Mouse (Mus musculus) monocyte, adult 2 months (primary cell): ENCODE measurements around the gene Cacna1c.

Experiments used
- DNase-seq, 2 experiments: peaks; one replicate each; pipeline ENCODE4 v3.0.0; 2022; ENCODE audit warnings: low spot score in 2 of 2, low read depth in 1 of 2

The Cacna1c gene

DNA sequence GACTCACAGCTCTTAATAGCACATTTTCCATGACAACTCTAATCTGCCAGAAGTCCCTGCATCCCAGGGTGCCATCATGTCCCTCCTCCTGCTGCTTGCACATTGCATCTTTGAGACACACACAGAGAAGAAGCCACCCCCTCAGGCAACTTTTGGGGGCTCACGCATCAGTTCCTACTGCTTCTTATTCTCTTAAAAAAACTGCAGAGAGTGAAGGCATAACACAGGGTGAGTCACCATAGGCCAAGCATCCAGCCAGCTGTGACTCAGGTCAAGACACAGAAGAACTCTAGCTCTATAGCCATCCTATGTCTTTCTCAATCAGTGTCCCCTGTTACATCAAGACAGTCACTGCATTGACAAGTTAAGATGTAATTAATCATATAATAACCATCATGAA, 431.0 kb downstream of the Cacna1c start:
- no peak for DNase-seq

DNA sequence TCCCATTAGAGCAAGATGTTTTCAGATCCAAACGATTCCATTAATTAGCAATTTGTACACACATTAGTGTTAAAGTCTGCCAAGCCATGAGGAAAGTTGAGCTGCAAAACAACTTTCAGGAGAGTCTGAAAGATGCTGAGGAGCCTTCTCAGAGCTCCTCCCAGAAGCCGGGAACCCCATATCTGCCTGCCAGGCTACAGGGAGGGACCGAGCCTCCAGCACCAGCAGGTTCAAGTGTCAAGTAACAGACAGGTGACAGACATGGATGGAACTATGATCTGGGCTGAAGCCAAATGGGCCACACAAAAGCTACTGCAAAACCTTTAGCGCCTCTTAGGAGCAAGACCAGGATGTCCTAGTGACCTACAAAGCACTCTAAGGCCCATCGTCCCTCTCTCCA, 437.2 kb downstream of the Cacna1c start:
- no peak for DNase-seq

DNA sequence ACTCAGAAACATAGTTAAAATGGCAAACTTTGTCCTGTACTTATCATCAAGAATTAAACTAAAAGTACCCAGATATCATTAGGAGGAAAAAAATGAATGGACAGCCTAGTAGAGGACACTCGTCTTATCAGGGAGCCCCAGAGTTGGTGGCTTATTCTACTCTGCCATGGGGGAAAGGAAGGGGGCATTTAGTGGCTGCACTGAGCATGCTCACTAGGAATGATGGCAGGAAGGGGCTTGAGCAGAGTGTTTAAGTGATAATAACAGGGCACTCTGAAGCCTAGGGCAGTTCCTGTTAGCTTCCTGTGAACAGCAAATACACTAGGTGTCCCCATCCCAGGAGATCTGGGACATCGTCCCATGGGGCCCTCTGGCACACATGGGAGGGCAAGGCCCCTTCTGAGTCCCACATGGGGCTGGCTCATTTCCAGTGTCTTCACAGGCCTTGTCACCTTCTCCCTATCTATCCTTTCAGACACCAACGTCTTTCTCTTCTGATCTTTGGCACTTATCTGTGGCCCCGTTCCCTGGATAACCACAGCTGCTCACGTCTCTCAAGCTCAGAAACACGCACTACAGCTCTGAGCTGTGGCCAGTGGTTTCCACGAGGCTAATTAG, 437.8 kb downstream of the Cacna1c start:
- no peak for DNase-seq

DNA sequence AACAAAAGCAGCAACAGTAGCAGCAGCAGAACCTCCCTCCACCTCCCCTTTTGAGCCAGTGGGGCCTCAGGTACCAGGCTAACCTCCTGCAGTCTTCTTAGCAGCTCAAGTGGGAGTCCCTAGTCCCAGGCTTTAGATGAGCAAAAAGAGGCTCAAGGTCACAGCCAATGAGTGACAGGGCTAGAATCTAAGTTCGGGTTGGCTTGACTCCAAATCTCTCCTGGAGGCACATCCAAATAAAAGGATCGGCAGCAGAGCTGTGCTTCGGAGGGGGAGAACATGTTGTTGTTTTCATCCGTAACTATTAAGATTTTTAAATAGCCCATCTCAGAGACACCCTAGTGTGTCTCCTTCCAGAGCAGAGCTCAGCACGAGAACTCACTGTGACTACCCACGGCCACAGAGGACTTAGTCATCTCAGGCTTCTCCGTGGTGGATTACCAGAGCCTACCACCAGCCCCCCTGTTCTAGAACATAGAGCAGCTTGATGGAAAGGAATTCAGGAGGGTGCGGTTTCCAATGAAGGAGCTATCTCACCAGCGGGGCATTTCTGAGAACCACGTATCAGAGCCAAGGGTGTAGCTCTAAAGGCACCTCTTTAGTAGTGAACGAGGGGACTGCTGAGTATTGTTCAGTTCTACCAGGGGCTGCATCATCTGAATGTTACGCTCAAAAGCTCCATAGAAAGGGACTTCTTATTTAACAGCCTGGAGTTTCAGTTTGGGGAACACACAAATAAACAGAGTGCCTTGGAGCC, 438.5 kb downstream of the Cacna1c start:
- no peak for DNase-seq

DNA sequence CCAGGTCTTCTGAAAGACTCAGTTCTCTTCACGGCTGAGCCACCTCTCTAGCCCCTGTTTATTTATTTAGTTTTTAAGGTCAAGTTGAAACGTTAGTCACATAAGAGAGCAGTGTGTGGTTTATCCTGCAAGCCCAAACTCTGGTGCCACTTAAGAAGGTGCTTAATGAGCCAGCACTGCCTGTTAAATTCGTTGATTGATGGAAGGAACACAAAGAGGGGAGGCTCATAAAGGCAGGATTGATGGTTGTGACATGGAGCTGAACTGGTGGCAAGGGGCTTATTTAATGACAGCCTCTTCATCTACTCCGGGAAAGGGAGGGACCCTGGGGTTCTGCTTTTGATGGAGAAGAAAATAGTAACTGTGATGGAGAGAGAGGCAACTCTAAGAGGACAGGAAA, 439.7 kb downstream of the Cacna1c start:
- no peak for DNase-seq

DNA sequence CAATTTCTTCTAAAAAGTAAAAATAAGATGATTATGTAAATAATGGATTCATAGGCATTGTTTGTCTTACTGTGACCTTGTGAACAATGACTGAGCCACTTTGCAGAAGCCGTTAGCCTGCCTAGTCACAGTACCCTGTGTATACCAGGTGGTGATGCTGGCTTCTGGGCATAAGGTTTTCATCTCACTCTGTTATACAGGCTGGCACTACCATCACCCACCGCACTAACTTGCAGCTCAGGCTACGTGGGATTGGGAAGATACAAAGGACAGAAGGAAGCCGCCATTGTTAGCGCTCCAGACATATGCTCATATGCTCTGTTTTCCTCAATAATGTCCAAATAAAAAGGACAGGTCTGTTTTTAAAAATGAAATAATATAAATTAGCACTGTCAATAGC, 440.4 kb downstream of the Cacna1c start:
- no peak for DNase-seq

DNA sequence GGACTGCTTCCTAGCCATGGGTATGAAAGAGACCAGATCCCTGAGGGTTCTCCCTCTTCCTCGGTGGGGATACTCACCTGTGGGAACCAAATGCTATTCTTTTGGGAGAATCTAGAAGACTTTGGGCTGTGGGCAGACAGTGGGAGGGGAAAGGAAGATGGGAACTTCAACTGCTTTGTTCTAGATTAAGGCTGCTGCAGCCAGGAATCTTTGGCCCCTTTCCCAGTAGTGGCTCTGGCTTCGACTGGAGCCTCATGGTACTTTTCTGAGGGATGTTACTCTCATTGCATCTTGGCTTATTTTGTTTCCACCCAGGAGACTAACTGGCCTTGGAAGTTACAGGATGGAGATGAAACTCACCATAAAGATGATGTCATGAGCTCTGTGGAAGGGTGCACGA, 441.8 kb downstream of the Cacna1c start:
- no peak for DNase-seq

DNA sequence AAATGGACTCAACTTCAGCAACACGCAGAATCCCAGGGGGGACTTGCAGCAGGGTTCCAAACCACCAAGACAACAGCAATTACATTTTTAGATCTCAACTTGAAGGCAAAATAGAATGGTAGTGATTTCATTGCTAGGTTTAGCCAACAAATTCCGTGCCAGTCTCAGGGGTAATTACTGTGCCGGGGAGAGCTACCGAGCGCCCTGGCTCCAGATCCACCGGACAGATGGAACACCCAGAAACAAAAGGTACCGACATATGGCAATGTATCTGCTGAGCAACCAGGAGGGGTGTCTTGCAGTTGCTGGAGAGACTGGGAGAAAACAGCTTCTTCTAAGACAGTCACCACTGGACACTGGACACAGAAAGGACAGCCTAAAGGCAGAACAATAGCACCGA, 442.4 kb downstream of the Cacna1c start:
- no peak for DNase-seq

DNA sequence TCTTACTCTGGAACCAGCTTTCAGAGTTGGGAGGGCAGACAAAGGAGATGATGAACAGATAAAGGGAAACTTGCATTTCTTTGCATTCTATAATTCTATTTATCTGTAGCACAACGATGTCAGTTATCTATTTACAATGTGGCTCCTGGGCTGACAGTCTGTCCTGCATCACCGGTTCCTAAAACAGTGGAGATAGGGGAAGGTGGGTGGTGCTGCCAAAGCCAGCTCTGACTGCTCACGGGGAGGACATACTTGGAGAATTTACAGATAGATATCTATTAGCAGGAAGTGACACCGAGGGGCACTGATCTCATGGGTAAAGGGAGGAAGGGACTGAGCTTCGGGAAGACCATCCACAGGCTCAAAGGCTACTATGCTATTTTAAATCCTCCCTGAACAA, 443.2 kb downstream of the Cacna1c start:
- no peak for DNase-seq

DNA sequence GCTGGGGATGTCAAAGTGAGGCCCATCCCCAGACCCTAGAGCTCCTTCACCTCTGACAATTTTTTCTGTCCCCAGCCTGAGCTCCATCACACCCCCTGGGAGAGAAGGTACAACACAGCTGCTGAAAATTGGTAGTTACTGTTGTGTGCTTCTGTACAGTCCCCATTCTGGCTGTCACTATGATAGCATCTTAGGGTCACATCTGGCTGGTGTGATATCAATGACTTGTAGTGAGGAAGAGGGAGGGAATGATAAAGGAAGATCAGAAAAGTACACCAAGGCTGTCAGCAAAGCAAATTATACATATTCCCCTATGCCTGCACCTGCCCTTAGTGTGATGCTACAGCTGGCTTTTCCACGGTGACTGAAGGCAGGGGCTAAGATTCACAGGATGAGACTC, 446.9 kb downstream of the Cacna1c start:
- no peak for DNase-seq

DNA sequence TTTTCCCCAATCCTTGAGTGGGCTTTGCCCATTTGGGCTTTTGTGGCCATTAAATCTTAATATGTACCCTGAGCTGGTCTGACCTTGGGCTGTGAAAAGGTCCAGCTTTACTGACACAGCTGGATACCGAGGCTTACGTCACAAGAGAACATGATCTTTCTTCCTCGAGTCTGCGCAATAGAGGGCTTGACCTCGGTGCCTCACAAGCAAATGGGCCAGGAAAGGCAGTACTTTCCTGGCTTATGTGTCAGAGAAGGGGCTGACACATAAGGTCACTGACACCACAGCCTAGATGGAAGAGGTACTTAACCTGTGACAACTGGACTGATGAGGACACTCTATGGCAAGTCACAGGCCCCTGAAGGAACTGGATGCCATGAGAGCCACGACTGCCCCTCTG, 453.5 kb downstream of the Cacna1c start:
- no peak for DNase-seq

DNA sequence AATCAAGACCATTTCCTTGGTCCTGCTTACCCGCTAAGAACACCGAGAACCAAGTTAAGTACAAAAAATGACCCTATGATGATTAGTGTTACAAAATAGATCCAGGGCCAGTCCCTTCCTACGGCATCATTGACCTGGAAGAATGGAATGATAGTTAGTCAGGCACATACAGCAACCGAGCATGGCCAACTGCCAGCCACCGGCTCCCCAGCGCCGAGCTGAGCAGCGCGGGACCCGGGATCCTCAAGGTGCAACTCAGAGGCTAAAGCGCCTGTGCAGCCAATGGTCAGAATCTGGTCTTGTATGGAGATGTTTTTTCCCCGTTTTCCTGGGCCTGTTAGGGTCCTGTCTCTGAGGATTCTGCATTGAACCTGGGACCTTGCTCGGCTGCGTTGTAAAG, 454.4 kb downstream of the Cacna1c start:
- DNase-seq, result no peak

DNA sequence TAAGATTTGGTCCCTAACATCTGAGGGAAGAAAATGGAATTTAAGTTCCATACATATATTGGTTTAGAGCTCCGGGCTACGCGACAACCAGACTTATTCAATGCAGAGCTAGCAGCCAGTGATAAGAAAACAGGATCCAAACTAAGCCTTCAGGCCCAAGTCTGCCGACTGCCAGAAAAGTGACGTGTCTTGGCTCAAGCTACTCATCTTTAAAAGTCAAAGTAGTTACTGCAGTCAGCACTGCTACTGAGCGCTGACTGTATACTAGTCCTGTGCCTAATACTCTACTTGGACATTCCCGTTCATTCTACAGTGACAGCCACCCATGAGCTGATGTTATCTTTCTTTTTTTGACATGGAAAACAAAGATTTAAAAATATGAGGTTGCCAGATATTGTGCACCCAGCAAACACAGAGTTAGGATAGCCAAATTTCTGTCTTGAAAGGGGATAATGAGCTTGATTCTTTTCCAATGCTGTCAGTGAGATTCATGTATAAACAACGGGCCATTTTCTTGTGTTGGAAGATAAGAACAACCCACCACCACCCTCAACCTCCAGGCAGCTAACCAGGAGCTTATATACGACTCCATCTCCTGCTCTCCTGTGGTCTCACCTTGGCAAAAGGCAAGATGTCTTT, 456.1 kb downstream of the Cacna1c start:
- DNase-seq, result no peak

DNA sequence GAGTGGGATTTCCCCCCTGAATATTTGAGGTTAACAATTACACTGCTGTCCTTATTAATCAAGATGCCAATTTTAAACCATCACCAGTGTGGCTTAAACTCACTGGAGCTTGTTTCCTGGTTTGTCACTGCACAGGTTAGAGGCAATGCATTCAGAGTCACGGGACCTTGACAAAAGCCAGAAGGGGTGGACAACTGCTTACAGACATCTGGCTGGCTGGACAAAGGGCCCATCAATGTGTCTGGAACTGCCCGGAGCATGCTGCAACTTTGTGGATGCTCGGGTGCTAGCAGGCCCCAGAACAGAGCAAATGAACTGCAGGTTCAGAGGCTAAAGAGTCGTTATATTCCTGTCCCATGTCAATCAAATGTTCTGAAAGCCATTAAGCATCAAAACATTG, 456.9 kb downstream of the Cacna1c start:
- no peak for DNase-seq

DNA sequence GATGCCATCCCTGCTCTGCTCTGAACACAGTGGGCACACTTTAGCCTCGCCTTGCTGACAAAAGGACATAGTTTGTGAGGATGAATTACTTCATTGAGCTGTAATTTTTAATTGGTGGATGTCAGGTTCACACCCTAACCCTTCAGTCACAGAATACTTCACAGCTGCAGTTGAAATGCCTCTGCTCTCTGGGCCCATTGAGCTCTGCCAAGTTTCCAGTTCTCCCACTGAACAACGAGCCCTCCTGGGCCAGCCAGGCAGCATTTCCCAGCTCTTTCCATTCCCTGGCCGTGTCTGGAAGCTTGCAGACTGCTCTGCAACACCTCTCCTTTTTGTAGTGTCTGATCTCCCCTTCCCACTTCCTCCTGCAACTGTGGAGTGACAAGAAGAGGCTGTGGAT, 457.6 kb downstream of the Cacna1c start:
- DNase-seq, result no peak

DNA sequence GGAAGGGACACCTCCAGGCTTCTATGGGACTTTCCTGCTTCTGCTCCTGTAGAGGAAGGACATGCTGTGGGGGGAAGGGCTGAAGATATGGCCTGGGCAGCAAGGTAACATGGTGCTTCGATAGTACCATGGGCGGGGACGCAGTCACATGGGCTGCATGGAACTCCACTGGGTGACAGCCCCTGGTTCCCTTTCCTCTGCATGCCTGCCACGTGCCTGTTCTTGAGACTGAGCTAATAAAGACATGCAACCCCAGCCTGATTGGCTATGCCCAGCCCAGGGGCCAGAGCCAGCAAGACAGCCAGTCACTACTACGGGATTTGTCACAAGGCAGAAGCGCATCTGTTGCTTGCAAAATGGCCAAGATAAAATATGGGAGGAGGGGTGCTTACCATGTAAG, 459.1 kb downstream of the Cacna1c start:
- DNase-seq, result no peak

DNA sequence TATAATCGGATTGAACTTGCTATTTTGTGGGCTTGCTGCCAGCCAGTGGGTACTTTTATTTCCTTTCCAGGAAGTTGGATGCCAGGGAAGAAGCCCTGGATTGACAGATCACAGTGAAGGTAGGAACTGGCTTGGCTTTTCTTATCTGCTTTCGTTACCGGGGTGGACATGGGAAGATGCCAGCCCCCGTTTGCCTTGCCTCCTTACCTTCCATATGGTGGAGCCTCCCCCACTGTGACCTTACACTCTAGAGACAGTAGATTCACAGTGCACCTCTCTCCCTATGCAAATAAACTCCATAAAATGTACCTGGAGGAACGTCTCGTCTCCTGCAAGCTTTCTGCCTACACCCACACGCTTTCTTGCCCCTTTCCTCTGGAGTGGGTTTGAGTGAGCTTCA, 459.7 kb downstream of the Cacna1c start:
- no peak for DNase-seq

DNA sequence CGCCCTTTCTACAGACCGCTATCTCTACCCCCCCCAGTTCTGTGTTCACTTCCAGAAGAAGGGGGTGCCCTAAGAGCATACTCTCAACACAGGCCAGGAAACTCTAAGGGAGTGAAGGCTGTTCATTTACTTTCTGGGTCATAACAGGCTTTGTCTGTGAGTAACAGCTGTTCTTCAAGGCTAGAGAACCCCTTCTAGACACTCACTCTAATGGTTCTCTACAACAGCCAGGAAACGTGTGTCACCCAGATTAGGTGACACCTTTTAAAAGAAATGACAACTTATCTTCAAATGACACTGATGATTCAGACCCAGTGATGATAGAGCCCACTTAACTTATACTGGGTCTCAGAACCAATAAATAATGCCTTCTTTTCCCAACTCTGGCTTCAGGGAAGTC, 461.1 kb downstream of the Cacna1c start:
- no peak for DNase-seq

DNA sequence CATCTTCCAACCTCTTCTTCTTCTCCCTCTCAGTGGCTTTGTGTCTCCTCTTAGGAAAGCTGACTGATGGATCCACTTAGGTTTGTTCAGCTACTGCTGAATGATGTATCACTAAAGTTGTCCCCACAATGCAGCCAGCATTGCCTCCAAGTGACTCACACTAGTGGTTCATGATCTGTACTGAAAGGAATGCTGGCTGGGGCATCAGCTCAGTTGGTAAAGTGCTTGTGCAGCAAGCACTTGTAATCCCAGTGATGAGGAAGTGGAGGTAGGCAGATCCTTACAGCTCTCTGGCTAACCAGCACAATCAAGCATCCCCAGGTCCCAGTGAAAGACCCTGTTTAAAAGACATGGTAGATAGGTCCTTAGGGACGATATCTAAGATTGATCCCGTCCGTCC, 464.3 kb downstream of the Cacna1c start:
- no peak for DNase-seq

DNA sequence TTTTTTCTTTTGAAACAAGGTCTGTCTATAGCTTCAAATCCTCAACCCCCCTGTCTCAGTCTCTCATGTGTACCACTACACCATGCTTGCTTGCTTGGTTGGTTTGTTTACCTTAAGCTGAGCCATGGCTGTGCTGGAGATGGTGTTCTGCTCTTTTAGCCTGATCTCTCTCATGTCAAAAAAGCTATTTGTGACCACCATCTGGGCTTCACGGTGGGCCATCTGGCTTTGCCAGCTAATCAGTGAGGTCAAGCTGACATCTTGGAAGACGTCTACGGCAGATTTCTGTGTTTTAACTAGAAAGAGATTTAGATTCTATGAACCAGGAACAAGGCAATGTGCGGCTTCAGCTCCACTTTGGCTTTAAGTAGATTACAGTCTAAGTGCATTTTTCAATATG, 471.3 kb downstream of the Cacna1c start:
- no peak for DNase-seq

DNA sequence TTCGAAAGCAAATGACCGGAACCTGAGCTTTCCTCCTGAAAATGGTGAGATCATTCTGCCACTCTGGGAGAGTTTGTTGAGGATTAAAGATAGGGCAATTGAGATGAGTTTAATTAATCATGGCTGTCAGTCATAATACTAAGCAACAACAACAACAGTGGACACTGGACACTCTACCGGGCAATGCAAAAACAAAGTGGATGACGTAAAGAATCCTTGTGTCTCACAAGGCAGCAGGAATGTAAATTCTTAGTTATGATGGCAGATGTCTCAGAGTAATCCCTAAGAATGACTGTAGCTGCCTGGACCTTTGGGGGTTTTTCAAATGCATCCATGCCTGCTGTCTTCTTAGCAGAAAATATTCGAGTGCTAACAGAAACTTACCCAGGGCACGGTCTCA, 471.8 kb downstream of the Cacna1c start:
- DNase-seq, result no peak

DNA sequence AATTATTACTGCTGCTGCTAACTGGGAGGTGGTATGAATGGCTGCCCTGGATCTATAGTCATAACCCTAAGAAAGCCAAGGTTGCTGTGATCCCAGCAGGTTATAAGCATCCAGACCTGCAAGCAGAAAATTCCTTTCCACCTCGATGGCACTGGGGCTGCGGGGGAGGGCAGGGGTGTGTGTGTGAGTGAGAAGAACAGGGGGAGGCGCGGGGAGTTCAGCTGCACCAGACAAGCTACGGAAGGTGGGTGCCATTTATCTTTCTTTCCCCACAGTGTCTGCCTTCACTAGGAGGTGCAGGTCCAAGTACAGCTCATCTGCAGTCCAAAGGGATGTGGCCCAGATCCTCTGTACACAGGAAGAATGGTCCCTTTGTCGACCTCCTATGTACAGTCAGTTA, 473.9 kb downstream of the Cacna1c start:
- no peak for DNase-seq

DNA sequence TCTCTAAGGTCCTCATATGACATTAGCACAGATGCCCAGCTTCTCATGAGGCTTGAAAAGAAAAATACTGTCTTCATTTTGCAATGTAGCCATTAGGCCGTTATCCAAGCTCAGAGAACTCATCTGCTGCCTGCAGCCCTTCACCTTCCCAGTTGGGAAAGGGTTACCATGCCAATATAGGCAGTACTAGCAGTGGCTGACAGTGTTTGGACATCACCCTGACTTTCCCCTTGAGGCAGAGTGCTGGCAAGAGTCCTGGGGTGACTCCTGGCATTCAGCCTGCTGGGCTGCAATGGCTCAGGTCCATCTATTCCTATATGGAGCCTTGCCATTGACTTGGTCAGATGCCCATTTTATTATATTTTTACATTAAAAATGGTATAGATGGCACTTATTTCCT, 476.7 kb downstream of the Cacna1c start:
- DNase-seq, result no peak
